Mouse (Mus musculus) liver, embryonic 15.5 days (tissue): ENCODE results near the gene Bmp8a. TPM values are rescaled to one million over a fixed set of nuclear protein-coding genes. Genes with fewer than 3 reads are reported as not detected.
"Not testable (repeated sequence)": the region's sequence is repeated elsewhere in the genome, so short reads cannot be mapped to it uniquely, and the experiment has no call there.

Experiments used
- ATAC-seq: fragments of 200-750 bp; cut with Nextera tagmentation; 2 replicates; pipeline ENCODE4 v1.8.0; 2017; ENCODE audit warnings: moderate number of reproducible peaks, mild to moderate bottlenecking, moderate library complexity; ENCODE audit not compliant: insufficient read depth
- H3K27ac ChIP-seq: fragments of 300-500 bp; sonication (generic); replicated peaks from 2 replicates; pipeline ENCODE4 v1.5.1; 2015; ENCODE audit warnings: mild to moderate bottlenecking, inconsistent platforms
- H3K27me3 ChIP-seq: fragments of 300-500 bp; sonication (generic); 2 replicates; pipeline ENCODE4 v1.6.1; 2015; ENCODE audit warnings: mild to moderate bottlenecking, inconsistent platforms
- H3K36me3 ChIP-seq: fragments of 300-500 bp; sonication (generic); replicated peaks from 2 replicates; pipeline ENCODE4 v1.6.1; 2015; ENCODE audit warnings: moderate library complexity, mild to moderate bottlenecking, inconsistent platforms
- H3K4me1 ChIP-seq: fragments of 300-500 bp; sonication (generic); replicated peaks from 2 replicates; pipeline ENCODE4 v1.6.1; 2015; ENCODE audit warnings: inconsistent platforms
- H3K4me2 ChIP-seq: fragments of 300-500 bp; sonication (generic); 2 replicates; pipeline ENCODE4 v1.6.1; 2015; ENCODE audit warnings: moderate library complexity, mild to moderate bottlenecking, inconsistent platforms
- H3K4me3 ChIP-seq: fragments of 300-500 bp; sonication (generic); replicated peaks from 2 replicates; pipeline ENCODE4 v1.5.1; 2015; ENCODE audit warnings: mild to moderate bottlenecking, inconsistent platforms
- H3K9ac ChIP-seq: fragments of 300-500 bp; sonication (generic); 2 replicates; pipeline ENCODE4 v1.6.1; 2015; ENCODE audit warnings: moderate library complexity, mild to moderate bottlenecking, inconsistent platforms
- H3K9me3 ChIP-seq: fragments of 300-500 bp; sonication (generic); replicated peaks from 2 replicates; pipeline ENCODE4 v1.6.1; 2016; ENCODE audit warnings: inconsistent platforms
- WGBS: fragments of 180-500 bp; shearing (Covaris S2); methylation state at CpG from one replicate; pipeline ENCODE4 v1.1.7; 2015; ENCODE audit warnings: mixed read lengths; ENCODE audit not compliant: insufficient replicate concordance; 5-methylcytosine and 5-hydroxymethylcytosine counted together
- polyA plus RNA-seq: library from polyadenylated mRNA; unstranded; fragments of >200 nt; fragmentation: Nextera tagmentation; extraction: Ambion mirVana; gene quantifications from 2 replicates; pipeline ENCODE4 v1.2.1, GENCODE M21; 2015

Bmp8a gene
- polyA plus RNA-seq, 1 experiment from 2014 or later: 0.24 TPM

DNA sequence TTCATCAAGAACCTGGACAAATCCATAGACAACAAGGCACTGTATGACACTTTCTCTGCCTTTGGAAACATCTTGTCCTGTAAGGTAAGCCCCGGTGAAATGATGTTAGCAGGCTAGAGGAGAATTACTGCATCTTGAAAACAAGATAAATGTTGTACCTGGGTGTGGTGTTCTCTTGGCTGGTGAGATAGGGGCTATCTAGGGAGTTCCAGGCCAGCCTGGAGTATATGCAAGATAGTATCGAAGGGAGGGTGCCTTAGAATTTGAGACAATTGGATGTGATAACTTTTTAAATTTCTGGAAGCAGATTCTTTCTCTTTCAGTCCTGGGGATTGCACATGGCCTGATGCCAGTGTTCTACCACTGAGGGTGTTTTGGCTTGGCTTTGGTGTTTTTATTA is 56.3 kb downstream of the Bmp8a start:
- Histone ChIP-seq H3K9me3 (no peaks in the 10 kb centered on the region), H3K27me3 (no peaks in the 10 kb centered on the region), H3K9ac (peak overlapping the region; percentile 80), H3K27ac (peak overlapping the region; percentile 92), H3K4me3 (peak overlapping the region; percentile 74), H3K36me3 (peaks cover 79% of the 10 kb centered on the region), H3K4me2 (peak overlapping the region; percentile 73), H3K4me1 (peaks cover 49% of the 10 kb centered on the region)
- WGBS: 21% methylated on average over 2 of the region's 2 CpGs
- ATAC-seq: peak; percentile 78

DNA sequence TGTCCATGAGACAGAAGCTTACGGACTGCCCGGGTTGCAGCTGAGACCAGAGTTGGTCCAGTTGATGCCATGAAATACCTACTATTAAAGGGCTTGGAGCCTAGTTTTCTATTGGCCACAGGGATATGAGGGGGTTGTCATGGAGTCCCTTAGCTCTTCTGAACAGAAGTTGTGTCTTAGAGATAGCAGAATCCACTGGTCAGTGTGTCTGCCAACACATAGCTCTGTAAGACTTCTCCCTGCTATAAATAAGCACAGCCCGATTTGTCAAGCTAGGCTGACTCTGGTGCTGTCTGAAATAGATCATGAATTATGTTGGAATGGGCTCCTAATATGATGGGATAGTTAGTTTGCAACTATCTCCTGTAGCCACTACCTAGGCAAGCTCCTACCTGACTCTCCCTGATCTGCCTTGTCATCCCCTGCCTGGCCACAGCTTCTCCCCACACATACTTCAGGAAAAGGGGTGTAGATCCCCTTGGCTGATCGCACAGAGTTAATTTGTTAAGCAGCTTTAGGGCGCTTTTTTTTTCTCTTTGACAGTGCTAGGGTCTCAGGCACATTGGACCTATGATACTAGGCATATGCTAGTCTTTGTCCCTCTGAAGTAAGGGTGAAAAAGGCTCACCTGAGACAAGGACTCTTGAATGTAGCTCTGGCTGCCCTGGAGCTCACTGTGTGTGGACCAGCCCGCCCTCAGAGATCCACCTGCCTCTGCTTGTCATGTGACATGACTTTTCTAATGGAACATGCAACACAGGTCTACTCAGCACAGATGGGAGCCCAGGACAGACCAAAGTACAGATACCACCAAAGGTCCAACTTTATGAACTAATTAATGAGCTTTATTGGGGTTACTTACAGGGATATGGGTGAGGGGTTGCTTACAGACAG is 58.1 kb downstream of the Bmp8a start:
- H3K4me1 ChIP-seq: peaks cover 57% of the 10 kb centered on the region

DNA sequence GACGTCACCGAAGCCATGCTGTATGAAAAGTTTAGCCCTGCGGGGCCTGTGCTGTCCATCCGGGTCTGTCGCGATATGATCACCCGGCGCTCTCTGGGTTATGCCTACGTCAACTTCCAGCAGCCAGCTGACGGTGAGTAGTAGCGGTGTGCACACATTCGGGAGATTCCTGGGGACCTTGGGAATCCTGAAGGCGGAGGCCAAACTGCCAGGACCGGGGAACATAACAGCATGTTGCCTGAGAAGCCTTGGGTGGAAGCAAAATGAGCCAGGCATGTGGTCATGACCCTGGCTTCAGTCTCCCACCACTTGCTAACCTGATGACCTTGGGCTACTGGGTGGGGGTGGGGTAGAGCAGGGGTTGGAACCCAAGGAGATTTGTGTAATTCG is 59.4 kb downstream of the Bmp8a start:
- Histone ChIP-seq H3K36me3 (peaks cover 48% of the 10 kb centered on the region), H3K4me3 (peak overlapping the region; percentile 74), H3K9ac (peak overlapping the region; percentile 80), H3K4me1 (peaks cover 57% of the 10 kb centered on the region), H3K4me2 (peak overlapping the region; percentile 73), H3K27ac (peak overlapping the region; percentile 92)
- ATAC-seq, H3K9me3 ChIP-seq, H3K27me3 ChIP-seq: not testable (repeated sequence)
- under 1% methylated on average over 15 of the region's 15 CpGs for WGBS

More for the DNA sequence above, 58.1 kb downstream of the Bmp8a start:
- H3K4me3 ChIP-seq: peak overlapping the region; percentile 74
- peaks cover 61% of the 10 kb centered on the region for H3K36me3 ChIP-seq
- H3K4me2 ChIP-seq: peak overlapping the region; percentile 73
- peak overlapping the region; percentile 92 for H3K27ac ChIP-seq
- H3K9me3 ChIP-seq: no peaks in the 10 kb centered on the region
- H3K27me3 ChIP-seq: no peaks in the 10 kb centered on the region
- peak overlapping the region; percentile 80 for H3K9ac ChIP-seq
- ATAC-seq: peak; percentile 44
- 20% methylated on average over 6 of the region's 6 CpGs for WGBS

DNA sequence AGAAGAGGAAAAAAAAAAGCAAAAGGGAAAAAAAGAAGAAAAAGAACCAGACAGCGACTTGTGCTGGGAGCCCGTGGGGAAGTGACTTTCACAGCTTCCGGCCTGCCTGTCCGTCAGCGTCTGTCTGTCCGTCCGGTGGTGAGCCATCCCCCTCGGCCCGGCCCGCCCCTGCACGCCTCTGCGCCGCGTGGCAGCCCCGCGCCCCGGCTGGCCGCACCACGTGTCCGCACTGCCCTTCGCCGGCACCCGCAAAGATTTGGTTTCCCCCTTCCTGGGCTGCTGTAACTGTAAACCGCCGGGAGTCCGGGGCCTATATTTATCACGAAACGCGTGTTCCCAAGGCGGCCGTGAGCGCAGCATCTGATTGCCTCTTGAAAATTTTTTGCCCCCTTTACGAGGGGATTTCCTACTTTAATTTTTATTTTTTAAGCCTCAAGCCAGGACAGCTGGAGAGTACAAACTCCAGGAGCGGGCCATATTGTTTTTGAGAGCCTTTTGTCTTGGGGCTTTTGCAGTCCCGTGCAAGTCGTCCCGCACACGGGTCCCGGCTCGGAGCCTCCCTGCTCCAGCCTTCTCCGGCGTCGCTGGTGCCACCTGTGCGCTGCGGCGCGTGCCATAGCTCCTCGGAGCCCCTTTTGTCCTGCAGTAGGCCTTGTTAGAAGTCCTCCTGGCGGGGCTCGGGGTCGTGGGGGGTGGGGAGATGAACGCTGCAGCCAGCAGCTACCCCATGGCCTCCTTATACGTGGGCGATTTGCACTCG is 60.0 kb downstream of the Bmp8a start:
- peak overlapping the region; percentile 74 for H3K4me3 ChIP-seq
- H3K27ac ChIP-seq: peak overlapping the region; percentile 92
- H3K4me2 ChIP-seq: peak overlapping the region; percentile 73
- H3K4me1 ChIP-seq: peaks cover 51% of the 10 kb centered on the region
- ATAC-seq: peak; percentile 24
- WGBS: under 1% methylated on average over 44 of the region's 55 CpGs
- not testable (repeated sequence) for H3K9me3 ChIP-seq, H3K27me3 ChIP-seq
- peaks cover 42% of the 10 kb centered on the region for H3K36me3 ChIP-seq
- peak overlapping the region; percentile 80 for H3K9ac ChIP-seq

DNA sequence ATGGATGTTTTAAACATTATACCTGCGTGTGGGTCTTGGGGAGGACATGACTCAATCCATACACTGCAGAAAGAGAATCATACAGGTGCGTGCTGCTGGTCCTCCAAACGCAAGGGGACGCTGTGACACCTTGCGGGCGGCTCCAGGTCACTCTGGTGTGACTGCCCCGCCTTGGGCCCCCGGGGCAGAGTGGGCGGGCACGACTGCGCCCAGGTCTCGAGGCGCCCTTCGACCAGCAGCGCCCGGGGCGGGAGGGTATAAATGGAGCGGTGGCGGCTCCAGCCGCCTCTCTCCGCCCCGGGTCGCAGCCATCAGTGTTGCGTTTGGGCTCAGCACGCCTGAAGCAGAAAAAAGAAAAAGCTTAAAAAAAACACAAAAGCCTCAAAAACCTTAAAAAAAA is 60.6 kb downstream of the Bmp8a start:
- H3K4me2 ChIP-seq: peak overlapping the region; percentile 73
- H3K4me3 ChIP-seq: peak overlapping the region; percentile 74
- peak overlapping the region; percentile 92 for H3K27ac ChIP-seq
- ATAC-seq: peak; percentile 83
- no peaks in the 10 kb centered on the region for H3K9me3 ChIP-seq
- H3K4me1 ChIP-seq: peaks cover 45% of the 10 kb centered on the region
- H3K27me3 ChIP-seq: no peaks in the 10 kb centered on the region
- H3K9ac ChIP-seq: peak overlapping the region; percentile 80
- under 1% methylated on average over 25 of the region's 25 CpGs for WGBS
- H3K36me3 ChIP-seq: peaks cover 36% of the 10 kb centered on the region

DNA sequence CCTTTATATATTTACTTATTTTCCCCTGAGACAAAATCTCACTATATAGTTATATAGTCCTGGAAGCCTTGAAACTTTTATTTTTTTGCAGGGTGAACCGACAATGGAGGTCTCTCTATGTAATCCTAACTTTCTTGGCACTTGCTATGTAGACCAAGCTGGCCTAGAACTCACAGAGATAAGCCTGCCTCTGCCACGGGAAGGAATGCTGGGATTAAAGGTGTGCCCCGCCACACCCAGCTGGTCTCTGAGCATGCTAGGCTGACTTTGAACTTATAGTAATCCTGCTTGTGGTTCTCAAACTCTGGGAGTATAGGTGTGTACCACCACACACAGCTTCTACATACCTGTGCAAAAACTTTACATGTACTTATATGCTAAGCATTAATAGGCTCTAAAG is 62.9 kb downstream of the Bmp8a start:
- Histone ChIP-seq H3K27ac (no peak overlapping the region), H3K4me2 (no peak overlapping the region), H3K4me3 (no peak overlapping the region), H3K9me3 (no peaks in the 10 kb centered on the region), H3K9ac (no peak overlapping the region), H3K36me3 (peaks cover 13% of the 10 kb centered on the region; the same call in 1 of the 2 replicates), H3K27me3 (no peaks in the 10 kb centered on the region), H3K4me1 (peaks cover 36% of the 10 kb centered on the region)
- WGBS: 37% methylated on average over 3 of the region's 3 CpGs
- no peak for ATAC-seq

DNA sequence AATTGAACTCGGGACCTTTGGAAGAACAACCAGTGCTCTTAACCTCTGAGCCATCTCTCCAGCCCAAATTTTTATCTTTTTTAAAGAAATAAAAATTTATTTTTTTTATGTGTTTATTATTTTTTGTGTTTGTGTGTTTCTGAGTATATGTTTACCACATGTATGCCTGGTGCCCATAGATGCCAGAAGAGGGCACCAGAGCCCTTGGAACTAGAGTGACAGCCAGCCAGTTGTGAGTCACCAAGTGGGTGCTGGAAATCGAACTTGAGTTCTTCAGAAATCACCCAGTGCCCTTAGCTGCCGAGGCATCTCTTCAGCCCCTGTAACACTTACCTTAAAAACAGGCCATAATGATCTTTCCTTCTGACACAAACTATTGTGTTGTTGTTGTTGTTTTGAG is 72.0 kb downstream of the Bmp8a start:
- Histone ChIP-seq H3K36me3 (no peaks in the 10 kb centered on the region), H3K4me1 (no peaks in the 10 kb centered on the region), H3K9me3 (no peaks in the 10 kb centered on the region), H3K4me3 (no peak overlapping the region), H3K9ac (no peak overlapping the region), H3K27me3 (0 out of 2 replicates have a peak, but pooled peaks cover 6% of the 10 kb centered on the region), H3K27ac (no peak overlapping the region), H3K4me2 (no peak overlapping the region)
- ATAC-seq: no peak
- 63% methylated on average over 3 of the region's 3 CpGs for WGBS

Other genes starting within 250 kb of the Bmp8a start
- 0.15 and 0.25 TPM in 2 replicates for gene Bmp8b, start 238.1 kb downstream of the Bmp8a start, polyA plus RNA-seq
- gene Oxct2b, start 227.0 kb downstream of the Bmp8a start, polyA plus RNA-seq: not detected in 2 replicates
- gene Ppie, start 203.3 kb downstream of the Bmp8a start, polyA plus RNA-seq: 36.8 TPM in 2 replicates
- gene Hpcal4, start 160.0 kb downstream of the Bmp8a start, polyA plus RNA-seq: 0.03 TPM in 1 of 2 replicates, not detected in the other
- not detected in 2 replicates for gene Nt5c1a, start 141.7 kb downstream of the Bmp8a start, polyA plus RNA-seq
- gene Heyl, start 109.7 kb downstream of the Bmp8a start, polyA plus RNA-seq: 1.2 TPM in 2 replicates
- gene Pabpc4, start 80.9 kb downstream of the Bmp8a start, polyA plus RNA-seq: 79.4 and 99.7 TPM in 2 replicates
- gene Oxct2a, start 19.6 kb downstream of the Bmp8a start, polyA plus RNA-seq: not detected in 2 replicates